Mouse (Mus musculus): ENCODE results near the gene Dmc1. TPM values are rescaled to one million over a fixed set of nuclear protein-coding genes. Genes with fewer than 3 reads are reported as not detected.

Gene Dmc1
- polyA plus RNA-seq, 1 experiment from 2014 or later = 3.8 TPM

- H3K9me3 ChIP-seq (ENCODE audit: control insufficient read depth, low read depth, low read length) = no peaks in the 10 kb centered on the region
- no peak overlapping the region for H3K4me3 ChIP-seq (ENCODE audit: low read depth, low read length)
- no peak overlapping the region for H3K4me2 ChIP-seq (replicated peaks; ENCODE audit: low read depth, low read length)
- H3K36me3 ChIP-seq (ENCODE audit: control insufficient read depth, insufficient read depth, low read length) = peaks cover 75% of the 10 kb centered on the region
- H3K27me3 ChIP-seq (ENCODE audit: control insufficient read depth, insufficient read depth, low read length) = no peaks in the 10 kb centered on the region
- no peak overlapping the region for H3K9ac ChIP-seq (replicated peaks; ENCODE audit: low read depth, low read length)
- ATAC-seq (ENCODE audit: insufficient number of reproducible peaks, insufficient read depth, low FRiP score, low read depth) = no peak
- no peaks in the 10 kb centered on the region for H3K4me1 ChIP-seq (ENCODE audit: control insufficient read depth, insufficient read depth, low read length)
- H3K27ac ChIP-seq (ENCODE audit: low read length) = no peak overlapping the region
- WGBS = 60% methylated on average over 5 of the region's 5 CpGs
Measured at GRCm38 (mm10) chr15:79527991-79528639, 76.8 kb downstream of the Dmc1 start.

GRCm38 (mm10) chr15:79527192-79527591, 77.7 kb downstream of the Dmc1 start:
- Histone ChIP-seq H3K4me1 (ENCODE audit: control insufficient read depth, insufficient read depth, low read length) (no peaks in the 10 kb centered on the region), H3K4me3 (ENCODE audit: low read depth, low read length) (no peak overlapping the region), H3K4me2 (replicated peaks; ENCODE audit: low read depth, low read length) (no peak overlapping the region), H3K36me3 (ENCODE audit: control insufficient read depth, insufficient read depth, low read length) (peaks cover 71% of the 10 kb centered on the region), H3K27me3 (ENCODE audit: control insufficient read depth, insufficient read depth, low read length) (no peaks in the 10 kb centered on the region), H3K27ac (ENCODE audit: low read length) (no peak overlapping the region), H3K9me3 (ENCODE audit: control insufficient read depth, low read depth, low read length) (no peaks in the 10 kb centered on the region), H3K9ac (replicated peaks; ENCODE audit: low read depth, low read length) (no peak overlapping the region)
- ATAC-seq (ENCODE audit: insufficient number of reproducible peaks, insufficient read depth, low FRiP score, low read depth) = peak; percentile 29; the same call in 1 of the 2 replicates
- WGBS = 77% methylated on average over 4 of the region's 4 CpGs

GRCm38 (mm10) chr15:79525979-79526768, 78.7 kb downstream of the Dmc1 start:
- no peak overlapping the region for H3K27ac ChIP-seq (ENCODE audit: low read length)
- ATAC-seq (ENCODE audit: insufficient number of reproducible peaks, insufficient read depth, low FRiP score, low read depth) = no peak
- H3K4me2 ChIP-seq (replicated peaks; ENCODE audit: low read depth, low read length) = no peak overlapping the region
- no peaks in the 10 kb centered on the region for H3K4me1 ChIP-seq (ENCODE audit: control insufficient read depth, insufficient read depth, low read length)
- no peak overlapping the region for H3K9ac ChIP-seq (replicated peaks; ENCODE audit: low read depth, low read length)
- H3K36me3 ChIP-seq (ENCODE audit: control insufficient read depth, insufficient read depth, low read length) = peaks cover 61% of the 10 kb centered on the region
- H3K9me3 ChIP-seq (ENCODE audit: control insufficient read depth, low read depth, low read length) = no peaks in the 10 kb centered on the region
- WGBS = 64% methylated on average over 9 of the region's 9 CpGs
- H3K4me3 ChIP-seq (ENCODE audit: low read depth, low read length) = no peak overlapping the region
- H3K27me3 ChIP-seq (ENCODE audit: control insufficient read depth, insufficient read depth, low read length) = no peaks in the 10 kb centered on the region

GRCm38 (mm10) chr15:79525564-79525963, 79.3 kb downstream of the Dmc1 start:
- no peak overlapping the region for H3K4me3 ChIP-seq (ENCODE audit: low read depth, low read length)
- no peak overlapping the region for H3K4me2 ChIP-seq (replicated peaks; ENCODE audit: low read depth, low read length)
- no peaks in the 10 kb centered on the region for H3K4me1 ChIP-seq (ENCODE audit: control insufficient read depth, insufficient read depth, low read length)
- H3K27me3 ChIP-seq (ENCODE audit: control insufficient read depth, insufficient read depth, low read length) = no peaks in the 10 kb centered on the region
- 82% methylated on average over 5 of the region's 5 CpGs for WGBS
- peaks cover 55% of the 10 kb centered on the region for H3K36me3 ChIP-seq (ENCODE audit: control insufficient read depth, insufficient read depth, low read length)
- no peaks in the 10 kb centered on the region for H3K9me3 ChIP-seq (ENCODE audit: control insufficient read depth, low read depth, low read length)
- H3K9ac ChIP-seq (replicated peaks; ENCODE audit: low read depth, low read length) = no peak overlapping the region
- no peak for ATAC-seq (ENCODE audit: insufficient number of reproducible peaks, insufficient read depth, low FRiP score, low read depth)
- H3K27ac ChIP-seq (ENCODE audit: low read length) = no peak overlapping the region

- H3K27ac ChIP-seq (ENCODE audit: low read length) = no peak overlapping the region
- H3K4me3 ChIP-seq (ENCODE audit: low read depth, low read length) = no peak overlapping the region
- WGBS = 47% methylated on average over 16 of the region's 16 CpGs
- H3K4me1 ChIP-seq (ENCODE audit: control insufficient read depth, insufficient read depth, low read length) = peaks cover 11% of the 10 kb centered on the region
- H3K9me3 ChIP-seq (ENCODE audit: control insufficient read depth, low read depth, low read length) = no peaks in the 10 kb centered on the region
- ATAC-seq (ENCODE audit: insufficient number of reproducible peaks, insufficient read depth, low FRiP score, low read depth) = no peak
- H3K9ac ChIP-seq (replicated peaks; ENCODE audit: low read depth, low read length) = no peak overlapping the region
- no peaks in the 10 kb centered on the region for H3K27me3 ChIP-seq (ENCODE audit: control insufficient read depth, insufficient read depth, low read length)
- no peak overlapping the region for H3K4me2 ChIP-seq (replicated peaks; ENCODE audit: low read depth, low read length)
- peaks cover 5% of the 10 kb centered on the region for H3K36me3 ChIP-seq (ENCODE audit: control insufficient read depth, insufficient read depth, low read length)
Measured at GRCm38 (mm10) chr15:79519400-79520220, 85.3 kb downstream of the Dmc1 start.

GRCm38 (mm10) chr15:79518571-79518970, 86.3 kb downstream of the Dmc1 start:
- Histone ChIP-seq H3K9me3 (ENCODE audit: control insufficient read depth, low read depth, low read length) (no peaks in the 10 kb centered on the region), H3K9ac (replicated peaks; ENCODE audit: low read depth, low read length) (no peak overlapping the region), H3K36me3 (ENCODE audit: control insufficient read depth, insufficient read depth, low read length) (peaks cover 5% of the 10 kb centered on the region), H3K27me3 (ENCODE audit: control insufficient read depth, insufficient read depth, low read length) (0 out of 2 replicates have a peak, but pooled peaks cover 3% of the 10 kb centered on the region), H3K27ac (ENCODE audit: low read length) (no peak overlapping the region), H3K4me3 (ENCODE audit: low read depth, low read length) (no peak overlapping the region), H3K4me1 (ENCODE audit: control insufficient read depth, insufficient read depth, low read length) (peaks cover 14% of the 10 kb centered on the region), H3K4me2 (replicated peaks; ENCODE audit: low read depth, low read length) (peak overlapping the region; percentile 14; the same call in 1 of the 2 replicates)
- WGBS = 79% methylated on average over 3 of the region's 3 CpGs
- no peak for ATAC-seq (ENCODE audit: insufficient number of reproducible peaks, insufficient read depth, low FRiP score, low read depth)

- H3K36me3 ChIP-seq (ENCODE audit: control insufficient read depth, insufficient read depth, low read length) = no peaks in the 10 kb centered on the region; the same call in 1 of the 2 replicates
- peak overlapping the region; percentile 51; the same call in 1 of the 2 replicates for H3K4me3 ChIP-seq (ENCODE audit: low read depth, low read length)
- no peak overlapping the region for H3K9ac ChIP-seq (replicated peaks; ENCODE audit: low read depth, low read length)
- ATAC-seq (ENCODE audit: insufficient number of reproducible peaks, insufficient read depth, low FRiP score, low read depth) = no peak
- no peaks in the 10 kb centered on the region for H3K9me3 ChIP-seq (ENCODE audit: control insufficient read depth, low read depth, low read length)
- H3K4me1 ChIP-seq (ENCODE audit: control insufficient read depth, insufficient read depth, low read length) = peaks cover 14% of the 10 kb centered on the region
- no peak overlapping the region for H3K27ac ChIP-seq (ENCODE audit: low read length)
- H3K4me2 ChIP-seq (replicated peaks; ENCODE audit: low read depth, low read length) = peak overlapping the region; percentile 74
- WGBS = 85% methylated on average over 4 of the region's 4 CpGs
- peaks cover 7% of the 10 kb centered on the region; the same call in 1 of the 2 replicates for H3K27me3 ChIP-seq (ENCODE audit: control insufficient read depth, insufficient read depth, low read length)
Measured at GRCm38 (mm10) chr15:79517710-79518109, 87.2 kb downstream of the Dmc1 start.

Data from stomach, embryonic 14.5 days (tissue).